Mouse (Mus musculus) thymus, adult 2 months (tissue): ENCODE results near the gene Crb3. TPM values are rescaled to one million over a fixed set of nuclear protein-coding genes. Genes with fewer than 3 reads are reported as not detected.

ENCODE experiments used
- DNase-seq: peaks from one replicate; pipeline ENCODE4 v3.0.0; 2021
- H3K27ac ChIP-seq: fragments of 200-500 bp; 2 replicates; pipeline ENCODE4 v1.5.1; 2012; ENCODE audit warnings: low read length, control low read depth; ENCODE audit not compliant: control insufficient read depth, insufficient read depth
- H3K27me3 ChIP-seq: fragments of 200-500 bp; 2 replicates; pipeline ENCODE4 v1.6.1; 2012; ENCODE audit warnings: mild to moderate bottlenecking, low read length, moderate library complexity, mixed read lengths; ENCODE audit not compliant: control insufficient read depth, insufficient read depth
- H3K36me3 ChIP-seq: fragments of 200-500 bp; 2 replicates; pipeline ENCODE4 v1.6.1; 2012; ENCODE audit warnings: mild to moderate bottlenecking, low read length, moderate library complexity; ENCODE audit not compliant: control insufficient read depth, insufficient read depth
- H3K4me1 ChIP-seq: fragments of 200-500 bp; replicated peaks from 2 replicates; pipeline ENCODE4 v1.6.1; 2012; ENCODE audit warnings: low read length; ENCODE audit not compliant: control insufficient read depth, insufficient read depth
- H3K4me3 ChIP-seq: fragments of 200-500 bp; 2 replicates; pipeline ENCODE4 v1.5.1; 2012; ENCODE audit warnings: mild to moderate bottlenecking, low read length, control low read depth, moderate library complexity; ENCODE audit not compliant: control insufficient read depth, insufficient read depth
- CTCF ChIP-seq: fragments of 200-500 bp; IDR thresholded peaks from 2 replicates; pipeline ENCODE4 v1.5.1; 2012; ENCODE audit warnings: mild to moderate bottlenecking, control low read depth, low read length, moderate library complexity, borderline replicate concordance; ENCODE audit not compliant: control insufficient read depth, poor library complexity, insufficient read depth; ENCODE audit errors: extremely low read depth
- POLR2A ChIP-seq: fragments of 200-500 bp; IDR thresholded peaks from 2 replicates; pipeline ENCODE4 v1.6.1; 2012; ENCODE audit warnings: mild to moderate bottlenecking, low read length, control low read depth, moderate library complexity; ENCODE audit not compliant: control insufficient read depth, poor library complexity, insufficient read depth; ENCODE audit errors: extremely low read depth
- WGBS: fragments of 180-500 bp; shearing (Covaris S2); methylation state at CpG from one replicate; pipeline ENCODE4 v1.1.7; 2018; 5-methylcytosine and 5-hydroxymethylcytosine counted together
- polyA plus RNA-seq: library from polyadenylated mRNA; depleted of rRNA; stranded (reverse); fragments of >200 nt; gene quantifications from 2 replicates; pipeline ENCODE4 v1.2.3, GENCODE M21; 2012

The Crb3 gene
- polyA plus RNA-seq, 1 experiment, result 5.9 TPM

DNA sequence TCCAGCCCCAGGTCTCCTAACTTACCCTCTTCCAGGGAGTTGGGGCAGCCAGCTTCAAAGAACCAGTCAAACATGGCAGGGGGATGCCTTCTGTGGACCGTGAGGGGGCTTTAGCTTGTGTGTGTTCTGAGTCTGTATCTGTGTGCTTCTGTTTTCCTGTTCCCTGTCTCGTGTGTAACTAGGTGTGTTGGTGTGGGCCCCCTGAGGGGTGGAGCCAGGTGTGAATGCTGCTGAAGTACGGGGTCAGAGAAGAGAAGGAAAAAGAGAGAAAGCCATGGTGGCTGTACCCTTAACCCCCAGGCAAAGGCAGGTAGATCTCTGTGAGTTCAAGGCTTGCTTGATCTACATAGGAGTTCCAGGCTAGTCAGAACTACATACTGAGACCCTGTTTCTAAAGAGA is 18.0 kb downstream of the Crb3 start:
- no peak for TF ChIP-seq CTCF
- no peak for TF ChIP-seq POLR2A
- DNase-seq, result peak; percentile 44
- Histone ChIP-seq H3K27me3 (no peaks in the 10 kb centered on the region), H3K4me3 (no peak overlapping the region; the same call in 1 of the 2 replicates), H3K36me3 (no peaks in the 10 kb centered on the region; the same call in 1 of the 2 replicates), H3K27ac (peak overlapping the region; percentile 41), H3K4me1 (peaks cover 55% of the 10 kb centered on the region)
- 23% methylated on average over 3 of the region's 3 CpGs for WGBS

DNA sequence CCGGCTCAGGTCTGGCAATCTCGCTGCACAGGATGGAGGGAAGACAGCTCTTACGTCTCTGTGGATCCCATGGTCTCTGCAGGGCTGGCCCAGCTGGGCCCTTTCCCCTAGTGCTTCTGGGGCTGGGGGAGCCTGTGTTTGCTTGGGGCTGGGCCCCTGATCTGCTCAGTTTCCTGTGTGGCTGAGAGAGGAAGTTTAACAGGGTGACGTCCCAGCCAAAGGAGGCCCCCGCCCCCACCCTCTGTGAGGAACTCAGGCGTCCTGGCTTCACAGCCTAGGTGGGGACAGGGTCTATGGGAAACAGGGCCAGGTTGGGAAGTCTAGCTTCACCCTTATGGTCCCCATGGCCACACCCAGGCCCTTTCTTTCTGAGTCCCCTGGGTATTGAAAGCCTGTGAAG is 19.4 kb downstream of the Crb3 start, which contains the start of gene Dennd1c:
TSS of gene Dennd1c (minus strand) at position 179 of the 400 bp plus-strand sequence.
- peaks cover 55% of the 10 kb centered on the region for H3K4me1 ChIP-seq
- peak within 1 kb of the TSS; percentile 92 for H3K27ac ChIP-seq
- H3K27me3 ChIP-seq, result no peaks in the 10 kb centered on the region
- peak within 1 kb of the TSS; percentile 53 for H3K4me3 ChIP-seq
- 0 out of 2 replicates have a peak, but pooled peaks have one; percentile 13 for TF ChIP-seq CTCF
- TF ChIP-seq POLR2A, result peak; percentile 92
- WGBS, result 5% methylated on average over 6 of the region's 6 CpGs
- DNase-seq, result peak; percentile 85
- H3K36me3 ChIP-seq, result no peaks in the 10 kb centered on the region; the same call in 1 of the 2 replicates

DNA sequence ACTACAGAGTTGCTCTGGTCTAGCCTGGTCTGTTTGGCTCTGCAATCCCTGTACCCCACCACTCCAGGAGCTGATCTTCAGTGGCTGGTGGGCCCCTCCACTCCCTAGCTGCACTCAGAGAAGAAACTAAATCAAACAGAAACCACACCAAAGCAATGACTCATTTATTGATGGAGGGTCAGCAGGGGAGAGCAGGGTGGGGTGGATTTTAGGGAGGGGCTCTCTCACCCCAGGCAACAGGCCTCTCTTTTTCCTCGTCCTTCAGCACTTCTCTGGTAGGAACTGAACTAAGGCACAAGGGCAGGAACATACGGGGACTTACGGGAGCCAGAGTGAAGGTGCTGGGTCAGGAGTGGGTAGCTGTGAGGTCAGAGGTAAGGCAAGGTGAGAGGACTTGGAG is 21.0 kb downstream of the Crb3 start:
- whole genome bisulfite sequencing, result 80% methylated on average over 3 of the region's 3 CpGs
- TF ChIP-seq CTCF (no peak), POLR2A (no peak)
- Histone ChIP-seq H3K27me3 (no peaks in the 10 kb centered on the region), H3K4me1 (peaks cover 46% of the 10 kb centered on the region), H3K27ac (no peak overlapping the region), H3K36me3 (no peaks in the 10 kb centered on the region), H3K4me3 (no peak overlapping the region)
- no peak for DNase-seq

DNA sequence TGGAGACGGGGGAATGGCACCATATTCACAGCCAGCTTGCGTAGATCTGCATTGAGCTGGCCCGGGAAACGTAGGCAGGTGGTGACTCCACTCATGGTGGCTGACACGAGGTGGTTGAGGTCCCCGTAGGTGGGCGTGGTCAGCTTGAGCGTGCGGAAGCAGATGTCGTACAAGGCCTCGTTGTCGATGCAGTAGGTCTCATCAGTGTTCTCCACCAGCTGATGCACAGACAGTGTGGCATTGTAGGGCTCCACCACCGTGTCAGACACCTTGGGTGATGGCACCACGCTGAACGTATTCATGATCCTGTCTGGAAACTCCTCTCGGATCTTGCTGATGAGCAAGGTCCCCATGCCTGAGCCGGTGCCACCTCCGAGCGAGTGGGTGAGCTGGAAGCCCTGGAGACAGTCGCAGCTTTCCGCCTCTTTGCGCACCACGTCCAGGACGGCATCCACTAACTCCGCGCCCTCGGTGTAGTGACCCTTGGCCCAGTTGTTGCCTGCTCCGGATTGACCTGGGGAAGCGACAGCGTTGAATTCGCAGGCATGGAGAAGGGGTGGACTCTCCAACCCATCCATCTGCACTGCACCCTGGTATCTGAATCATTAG is 22.4 kb downstream of the Crb3 start:
- DNase-seq, result no peak
- Histone ChIP-seq H3K27ac (no peak overlapping the region), H3K27me3 (no peaks in the 10 kb centered on the region), H3K4me3 (no peak overlapping the region), H3K4me1 (peaks cover 41% of the 10 kb centered on the region), H3K36me3 (no peaks in the 10 kb centered on the region)
- TF ChIP-seq CTCF (no peak), POLR2A (no peak)
- WGBS, result 96% methylated on average over 31 of the region's 31 CpGs

DNA sequence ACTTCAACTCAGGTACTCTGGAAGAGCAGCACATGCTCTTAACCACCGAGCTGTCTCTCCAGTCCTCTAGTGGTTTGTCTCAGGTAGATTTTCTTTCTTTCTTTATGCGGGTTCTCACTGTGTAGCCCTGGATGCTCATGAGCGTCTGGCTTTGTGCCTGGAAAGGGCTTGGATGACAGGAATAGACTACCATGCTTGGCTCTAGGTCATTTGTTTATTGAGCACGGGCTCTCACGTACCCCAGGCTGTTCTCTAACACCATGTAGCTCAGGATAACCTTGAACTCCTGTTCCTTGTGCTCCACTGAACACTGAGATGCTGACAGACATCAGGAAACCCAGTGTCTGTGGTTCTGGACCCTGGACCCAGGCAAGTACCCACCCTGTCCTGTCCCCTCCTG is 23.6 kb downstream of the Crb3 start:
- DNase-seq, result no peak
- peaks cover 30% of the 10 kb centered on the region for H3K4me1 ChIP-seq
- no peaks in the 10 kb centered on the region for H3K36me3 ChIP-seq
- H3K27ac ChIP-seq, result no peak overlapping the region
- no peaks in the 10 kb centered on the region for H3K27me3 ChIP-seq
- no peak overlapping the region for H3K4me3 ChIP-seq
- WGBS, result 95% methylated on average over 5 of the region's 5 CpGs
- no peak for TF ChIP-seq CTCF
- no peak for TF ChIP-seq POLR2A

DNA sequence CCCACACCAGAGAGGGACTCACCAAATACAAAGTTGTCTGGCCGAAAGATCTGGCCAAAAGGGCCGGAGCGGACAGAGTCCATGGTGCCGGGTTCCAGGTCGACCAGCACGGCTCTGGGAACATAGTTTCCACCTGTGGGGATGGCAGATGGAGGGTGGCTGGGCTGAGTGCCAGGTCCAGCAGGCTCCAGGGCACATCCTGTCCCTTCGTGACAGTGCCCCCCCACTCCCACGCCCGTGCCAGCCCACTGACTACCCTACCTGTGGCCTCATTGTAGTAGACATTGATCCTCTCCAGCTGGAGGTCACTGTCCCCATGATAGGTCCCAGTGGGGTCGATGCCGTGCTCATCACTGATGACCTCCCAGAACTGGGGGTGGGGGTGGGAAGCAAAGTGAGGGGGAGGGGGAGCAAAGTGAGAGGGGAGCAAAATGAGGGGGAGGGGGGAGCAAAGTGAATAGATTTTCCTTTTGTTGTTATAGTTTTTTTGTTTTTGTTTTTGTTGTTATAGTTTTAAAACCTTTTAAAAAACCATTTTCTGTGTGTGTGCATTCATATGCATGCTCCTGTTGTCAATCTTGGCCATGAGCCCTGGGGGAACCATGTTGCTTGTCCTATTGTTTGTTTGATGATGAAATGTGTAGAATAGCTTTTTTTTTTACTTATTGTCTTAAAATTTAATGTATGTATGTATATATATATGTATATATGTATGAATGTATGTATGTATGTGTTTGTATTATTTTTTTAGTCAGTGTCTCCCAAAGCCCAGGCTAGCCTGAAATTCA is 27.3 kb downstream of the Crb3 start:
- no peak for DNase-seq
- WGBS, result 92% methylated on average over 11 of the region's 11 CpGs
- no peaks in the 10 kb centered on the region for H3K36me3 ChIP-seq
- no peaks in the 10 kb centered on the region for H3K27me3 ChIP-seq
- no peak overlapping the region for H3K27ac ChIP-seq
- peaks cover 3% of the 10 kb centered on the region; the same call in 1 of the 2 replicates for H3K4me1 ChIP-seq
- no peak overlapping the region for H3K4me3 ChIP-seq
- no peak for TF ChIP-seq POLR2A
- no peak for TF ChIP-seq CTCF
